ENCODE assay signal across 15 mouse cellular contexts in the genomic region with DNA sequence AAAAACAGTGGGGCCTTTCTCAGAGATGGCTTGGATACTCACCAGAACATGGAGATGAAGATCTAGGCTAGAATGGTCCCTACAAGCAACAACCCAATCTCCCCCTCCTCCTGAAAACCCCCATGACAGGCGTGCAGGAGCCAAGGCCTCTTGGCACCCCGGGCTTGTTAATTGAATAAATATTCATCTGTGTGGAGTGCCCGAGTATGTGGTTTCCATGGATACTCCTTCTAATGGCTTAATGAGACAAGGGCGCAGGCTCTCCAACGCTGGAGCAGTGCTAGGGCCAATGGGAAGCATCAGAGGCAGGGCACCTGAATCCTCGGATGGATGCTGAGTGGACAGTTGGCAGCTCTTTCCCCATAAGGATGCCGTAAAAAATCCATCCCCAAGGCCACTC. TPM values are rescaled to one million over a fixed set of nuclear protein-coding genes. Genes with fewer than 3 reads are reported as not detected.
DNase-seq lines count a peak whose midpoint lies in the region; ATAC-seq lines count a peak whose summit lies in the region.
"Had no signal": no experiment of that assay in that cellular context is flagged by ENCODE, and none has a peak within 500 bp of the region (broad histone marks: within the 10 kb centered on the region; RNA-seq: fewer than 3 reads in every experiment).

No protein-coding gene starts in this region.

- no peaks in the 10 kb centered on the region for H3K27me3 ChIP-seq in forebrain, embryonic 16.5 days (replicated peaks; ENCODE audit: control insufficient read depth, insufficient read depth, low read length)

- H3K4me3 ChIP-seq in forebrain, embryonic 16.5 days (replicated peaks; ENCODE audit: low read length): no peak overlapping the region
- H3K4me3 ChIP-seq: embryonic facial prominence, embryonic 13.5 days; kidney, embryonic 15.5 days had no signal

- WGBS in forebrain, embryonic 16.5 days: 10% methylated on average over 7 of the region's 7 CpGs

- DNase-seq in embryo, embryonic 11 days: peak; percentile 13
- DNase-seq in embryo, embryonic 10 days (ENCODE audit: low spot score): no peak
- peak; percentile 53 for DNase-seq in MN1 (ENCODE audit: low spot score)
- DNase-seq in layer of hippocampus, postnatal 14 days (ENCODE audit: low spot score in 2 of 2): peak; percentile 61 to 76
- no peak for DNase-seq in adrenal gland, postnatal 25 days
- DNase-seq in ovary, postnatal 36 days (ENCODE audit: low spot score): no peak
- DNase-seq: cerebellum, adult 8-10 months had no signal

- no peaks in the 10 kb centered on the region for H3K36me3 ChIP-seq in forebrain, embryonic 16.5 days (ENCODE audit: control insufficient read depth, insufficient read depth)
- H3K36me3 ChIP-seq: embryonic facial prominence, embryonic 13.5 days; kidney, embryonic 15.5 days had no signal

- H3K4me2 ChIP-seq in forebrain, embryonic 16.5 days (ENCODE audit: low read length): no peak overlapping the region
- H3K4me2 ChIP-seq: embryonic facial prominence, embryonic 13.5 days; kidney, embryonic 15.5 days had no signal

- peak overlapping the region; percentile 50 for H3K27ac ChIP-seq in forebrain, embryonic 16.5 days (ENCODE audit: low read length)
- H3K27ac ChIP-seq: embryonic facial prominence, embryonic 13.5 days; kidney, embryonic 15.5 days had no signal

- no peaks in the 10 kb centered on the region for H3K9me3 ChIP-seq in forebrain, embryonic 16.5 days (ENCODE audit: control insufficient read depth, low read length)
- H3K9me3 ChIP-seq: embryonic facial prominence, embryonic 13.5 days; kidney, embryonic 15.5 days had no signal

- no peak overlapping the region for H3K9ac ChIP-seq in forebrain, embryonic 16.5 days (replicated peaks; ENCODE audit: low read depth, low read length)
- H3K9ac ChIP-seq: embryonic facial prominence, embryonic 13.5 days; kidney, embryonic 15.5 days had no signal

- ATAC-seq in forebrain, embryonic 16.5 days: peak; percentile 96
- ATAC-seq in megakaryocyte-erythroid progenitor cell, adult 5-6 weeks (replicated peaks; ENCODE audit: low FRiP score, low TSS enrichment, poor library complexity, severe bottlenecking): no peak
- ATAC-seq: inflammation-experienced regulatory T-cells, adult 6 months had no signal

- H3K4me1 ChIP-seq in forebrain, embryonic 16.5 days (replicated peaks; ENCODE audit: control insufficient read depth, insufficient read depth, low read length): peaks cover 15% of the 10 kb centered on the region
- H3K4me1 ChIP-seq: embryonic facial prominence, embryonic 13.5 days; kidney, embryonic 15.5 days had no signal

RNA-seq across cellular contexts. Expression of a gene that starts 10.6 kb away (rescaled TPM):
- polyA plus RNA-seq in forebrain, embryonic 16.5 days (2015; fragmentation: Nextera tagmentation; extraction: Ambion mirVana): 0.65 and 0.71 TPM in 2 replicates
- total RNA-seq in layer of hippocampus, postnatal 14 days (2021): 10 to 100 TPM; 17.3 to 18.8 TPM
- total RNA-seq in megakaryocyte-erythroid progenitor cell, adult 5-6 weeks (2014; fragmentation: Nextera tagmentation): not detected in 2 replicates
- total RNA-seq in megakaryocyte-erythroid progenitor cell, adult 5-6 weeks (2017): not detected in 2 replicates
- 0.82 TPM in 1 of 2 replicates, not detected in the other for total RNA-seq in adrenal gland, postnatal 25 days (2021)
- total RNA-seq: liver, adult 2 months; monocyte, adult 5-6 weeks had no signal
- polyA plus RNA-seq: inflammation-experienced regulatory T-cells, adult 6 months; liver, adult 2 months; lung, embryonic 16.5 days had no signal

Comparison
In these comparisons a context has a peak if more than half of its experiments do, and no peak if none do; other contexts are left out.
1. DNase-seq: peak in embryo, embryonic 11 days (single experiment), MN1 (single experiment) and layer of hippocampus, postnatal 14 days (2 of 2); none in embryo, embryonic 10 days (single experiment), adrenal gland, postnatal 25 days (single experiment) and ovary, postnatal 36 days (single experiment).
2. RNA of a gene that starts 10.6 kb away (total RNA-seq): 17.3 to 18.8 TPM in layer of hippocampus, postnatal 14 days; 0.82 TPM in adrenal gland, postnatal 25 days and not detected in megakaryocyte-erythroid progenitor cell, adult 5-6 weeks; every median in the first group is over 10 times any median in the second.